Mouse (Mus musculus) forebrain, embryonic 12.5 days (tissue): ENCODE measurements around the gene Noc2l. TPM values are rescaled to one million over a fixed set of nuclear protein-coding genes. Genes with fewer than 3 reads are reported as not detected.

Source experiments
- ATAC-seq: fragments of 200-750 bp; cut with Nextera tagmentation; 2 replicates; pipeline ENCODE4 v1.8.0; 2017; ENCODE audit warnings: moderate TSS enrichment; ENCODE audit not compliant: low FRiP score
- H3K27ac ChIP-seq: fragments of 300-500 bp; sonication (generic); 2 replicates; pipeline ENCODE4 v1.5.1; 2016; ENCODE audit warnings: mild to moderate bottlenecking
- H3K27me3 ChIP-seq: fragments of 300-500 bp; sonication (generic); 2 replicates; pipeline ENCODE4 v1.6.1; 2016; ENCODE audit warnings: mild to moderate bottlenecking
- H3K36me3 ChIP-seq: fragments of 300-500 bp; sonication (generic); replicated peaks from 2 replicates; pipeline ENCODE4 v1.6.1; 2016; ENCODE audit warnings: mild to moderate bottlenecking
- H3K4me1 ChIP-seq: fragments of 300-500 bp; sonication (generic); 2 replicates; pipeline ENCODE4 v1.6.1; 2016
- H3K4me2 ChIP-seq: fragments of 300-500 bp; sonication (generic); 2 replicates; pipeline ENCODE4 v1.6.1; 2016; ENCODE audit warnings: mild to moderate bottlenecking, moderate library complexity
- H3K4me3 ChIP-seq: fragments of 300-500 bp; sonication (generic); replicated peaks from 2 replicates; pipeline ENCODE4 v1.5.1; 2016; ENCODE audit warnings: mild to moderate bottlenecking
- H3K9ac ChIP-seq: fragments of 300-500 bp; sonication (generic); 2 replicates; pipeline ENCODE4 v1.6.1; 2016; ENCODE audit warnings: mild to moderate bottlenecking
- H3K9me3 ChIP-seq: fragments of 300-500 bp; sonication (generic); 2 replicates; pipeline ENCODE4 v1.6.1; 2016
- WGBS: fragments of 180-500 bp; shearing (Covaris S2); methylation state at CpG from one replicate; pipeline ENCODE4 v1.1.7; 2016; 5-methylcytosine and 5-hydroxymethylcytosine counted together
- microRNA-seq: library from miRNA; unstranded; fragments of <30 nt; microRNA quantifications from one replicate; pipeline ENCODE4, GENCODE M21; 2017
- polyA plus RNA-seq: library from polyadenylated mRNA; unstranded; fragments of >200 nt; fragmentation: Nextera tagmentation; extraction: Ambion mirVana; gene quantifications from 2 replicates; pipeline ENCODE4 v1.2.1, GENCODE M21; 2016

Gene Noc2l
- polyA plus RNA-seq, 1 experiment from 2014 or later, result 95.7 TPM

GRCm38 (mm10) chr4:156253043-156253442 lies 17.2 kb downstream of the Noc2l start:
- H3K4me1 ChIP-seq, result peaks cover 20% of the 10 kb centered on the region
- no peak overlapping the region for H3K9ac ChIP-seq
- H3K9me3 ChIP-seq, result no peaks in the 10 kb centered on the region
- no peak overlapping the region for H3K4me3 ChIP-seq
- WGBS, result 45% methylated on average over 7 of the region's 7 CpGs
- H3K27me3 ChIP-seq, result peaks cover 45% of the 10 kb centered on the region
- no peak overlapping the region for H3K4me2 ChIP-seq
- H3K27ac ChIP-seq, result no peak overlapping the region
- 0 out of 2 replicates have a peak, but pooled peaks have one; percentile 19 for ATAC-seq
- H3K36me3 ChIP-seq, result peaks cover 16% of the 10 kb centered on the region

- Histone ChIP-seq H3K4me2 (peak overlapping the region; percentile 42), H3K4me3 (peak overlapping the region; percentile 21), H3K9me3 (no peaks in the 10 kb centered on the region), H3K27me3 (peaks cover 45% of the 10 kb centered on the region), H3K27ac (no peak overlapping the region), H3K36me3 (peaks cover 2% of the 10 kb centered on the region), H3K4me1 (peaks cover 20% of the 10 kb centered on the region), H3K9ac (0 out of 2 replicates have a peak overlapping the region, but pooled peaks have one; percentile 13)
- ATAC-seq, result peak; percentile 78
- 2% methylated on average over 30 of the region's 30 CpGs for WGBS
Observed at GRCm38 (mm10) chr4:156254361-156255077, 18.7 kb downstream of the Noc2l start.

- Histone ChIP-seq H3K27ac (no peak within 1 kb of the TSS), H3K9me3 (no peaks in the 10 kb centered on the region)
- 2% methylated on average over 26 of the region's 26 CpGs for WGBS
Observed at GRCm38 (mm10) chr4:156255078-156255839, 19.4 kb downstream of the Noc2l start, which contains the start of gene Samd11. Gene Samd11 (minus strand): TSS chr4:156255657.

More at GRCm38 (mm10) chr4:156255078-156255839, 19.4 kb downstream of the Noc2l start, which contains the start of gene Samd11:
- Histone ChIP-seq H3K4me3 (peak within 1 kb of the TSS; percentile 21), H3K36me3 (no peaks in the 10 kb centered on the region), H3K27me3 (peaks cover 45% of the 10 kb centered on the region), H3K4me2 (peak within 1 kb of the TSS; percentile 42), H3K9ac (0 out of 2 replicates have a peak within 1 kb of the TSS, but pooled peaks have one; percentile 13), H3K4me1 (peaks cover 20% of the 10 kb centered on the region)
- peak; percentile 42; the same call in 1 of the 2 replicates for ATAC-seq

Small RNAs within 50 kb of the gene (microRNA-seq; reads per million reads assigned to microRNA genes)
- 8.5 reads per million, percentile 25 among the genes with 10 or more reads in this experiment for gene Mir7658

Other genes starting within 250 kb of the Noc2l start
- gene B3galt6, start 243.4 kb upstream of the Noc2l start, polyA plus RNA-seq, result 16.4 and 18.6 TPM in 2 replicates
- gene Sdf4, start 243.1 kb upstream of the Noc2l start, polyA plus RNA-seq, result 115 and 117 TPM in 2 replicates
- gene Tnfrsf4, start 222.2 kb upstream of the Noc2l start, polyA plus RNA-seq, result 0.70 and 1.2 TPM in 2 replicates
- 1.3 and 1.4 TPM in 2 replicates for gene Tnfrsf18, start 209.8 kb upstream of the Noc2l start, polyA plus RNA-seq
- gene Ttll10, start 176.6 kb upstream of the Noc2l start, polyA plus RNA-seq, result 0.22 and 0.37 TPM in 2 replicates
- 68.9 and 69.0 TPM in 2 replicates for gene 9430015G10Rik, start 126.0 kb upstream of the Noc2l start, polyA plus RNA-seq
- gene Rnf223, start 105.5 kb upstream of the Noc2l start, polyA plus RNA-seq, result 1.2 and 1.3 TPM in 2 replicates
- gene Agrn, start 38.5 kb upstream of the Noc2l start, polyA plus RNA-seq, result 139 and 152 TPM in 2 replicates
- 0.64 and 0.79 TPM in 2 replicates for gene Isg15, start 35.2 kb upstream of the Noc2l start, polyA plus RNA-seq
- 7.1 and 8.2 TPM in 2 replicates for gene AW011738, start 32.7 kb upstream of the Noc2l start, polyA plus RNA-seq
- gene Perm1, start 20.1 kb upstream of the Noc2l start, polyA plus RNA-seq, result 2.1 and 2.4 TPM in 2 replicates
- gene Plekhn1, start 1.2 kb upstream of the Noc2l start, polyA plus RNA-seq, result 27.6 and 28.5 TPM in 2 replicates
- gene Samd11, start 19.6 kb downstream of the Noc2l start, polyA plus RNA-seq, result 0.95 and 2.0 TPM in 2 replicates
- not detected in 2 replicates for gene Vmn2r-ps159, start 95.1 kb downstream of the Noc2l start, polyA plus RNA-seq